Mouse (Mus musculus) kidney, embryonic 14.5 days (tissue): ENCODE measurements around the gene Prss21. TPM values are rescaled to one million over a fixed set of nuclear protein-coding genes. Genes with fewer than 3 reads are reported as not detected.

ENCODE experiments used
- ATAC-seq: fragments of 200-750 bp; cut with Nextera tagmentation; 2 replicates; pipeline ENCODE4 v1.8.0; 2017; ENCODE audit warnings: moderate number of reproducible peaks, mild to moderate bottlenecking, moderate TSS enrichment, moderate library complexity; ENCODE audit not compliant: low FRiP score, low TSS enrichment
- H3K27ac ChIP-seq: fragments of 300-500 bp; sonication (generic); 2 replicates; pipeline ENCODE4 v1.5.1; 2014; ENCODE audit warnings: low read depth, mild to moderate bottlenecking, low read length, moderate library complexity, mixed read lengths
- H3K27me3 ChIP-seq: fragments of 300-500 bp; sonication (generic); 2 replicates; pipeline ENCODE4 v1.6.1; 2014; ENCODE audit warnings: mild to moderate bottlenecking, low read length; ENCODE audit not compliant: control insufficient read depth, insufficient read depth
- H3K36me3 ChIP-seq: fragments of 300-500 bp; sonication (generic); 2 replicates; pipeline ENCODE4 v1.6.1; 2014; ENCODE audit warnings: low read length, mixed read lengths; ENCODE audit not compliant: control insufficient read depth, insufficient read depth
- H3K4me1 ChIP-seq: fragments of 300-500 bp; sonication (generic); 2 replicates; pipeline ENCODE4 v1.6.1; 2014; ENCODE audit warnings: low read length, mixed read lengths; ENCODE audit not compliant: control insufficient read depth, insufficient read depth
- H3K4me2 ChIP-seq: fragments of 300-500 bp; sonication (generic); replicated peaks from 2 replicates; pipeline ENCODE4 v1.6.1; 2014; ENCODE audit warnings: low read depth, mild to moderate bottlenecking, low read length
- H3K4me3 ChIP-seq: fragments of 300-500 bp; sonication (generic); 2 replicates; pipeline ENCODE4 v1.5.1; 2014; ENCODE audit warnings: mild to moderate bottlenecking, low read length
- H3K9ac ChIP-seq: fragments of 300-500 bp; sonication (generic); 2 replicates; pipeline ENCODE4 v1.6.1; 2014; ENCODE audit warnings: low read depth, mild to moderate bottlenecking, low read length, moderate library complexity
- H3K9me3 ChIP-seq: fragments of 300-500 bp; sonication (generic); 2 replicates; pipeline ENCODE4 v1.6.1; 2016; ENCODE audit warnings: low read length; ENCODE audit not compliant: control insufficient read depth
- WGBS: fragments of 180-500 bp; shearing (Covaris S2); extraction: QIAGEN DNeasy Blood & Tissue Kit; methylation state at CpG from one replicate; pipeline ENCODE4 v1.1.7; 2014; 5-methylcytosine and 5-hydroxymethylcytosine counted together
- polyA plus RNA-seq: library from polyadenylated mRNA; unstranded; fragments of >200 nt; fragmentation: Nextera tagmentation; extraction: Ambion mirVana; gene quantifications from 2 replicates; pipeline ENCODE4 v1.2.1, GENCODE M21; 2014

Prss21 gene
- polyA plus RNA-seq, 1 experiment from 2014 or later: not detected

DNA sequence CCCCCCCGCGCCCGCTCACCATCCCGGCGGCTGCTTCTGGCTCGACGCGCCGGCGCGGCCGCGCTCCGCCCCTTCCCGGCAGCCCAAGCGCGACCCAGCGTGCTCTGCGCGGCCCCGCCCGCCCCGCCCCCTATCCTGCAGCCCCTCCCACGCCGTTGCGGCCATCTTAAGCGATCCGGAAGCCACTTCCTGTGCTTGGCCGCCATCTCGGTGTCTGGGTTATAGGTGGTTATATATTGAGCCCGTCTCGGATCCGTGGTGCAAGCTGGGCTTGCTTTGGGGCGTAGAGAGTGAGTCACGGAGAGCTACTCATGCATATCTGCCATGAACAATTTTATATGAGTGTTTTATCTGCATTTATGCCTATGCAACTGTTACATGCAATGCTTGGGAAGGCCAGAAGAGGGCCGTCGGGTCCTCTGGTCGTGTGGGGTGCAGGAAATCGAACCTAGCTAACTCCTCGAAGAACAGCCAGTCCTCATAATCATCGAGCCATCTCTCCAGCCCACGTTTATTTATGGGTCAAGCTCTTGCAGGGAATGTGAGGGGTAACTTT, 38.7 kb upstream of the Prss21 start, which contains the start of gene Elob:
Elob (minus strand) TSS at position 73 of the 556 bp plus-strand sequence.
- Histone ChIP-seq H3K36me3 (peaks cover 33% of the 10 kb centered on the region), H3K9me3 (no peaks in the 10 kb centered on the region), H3K4me1 (peaks cover 15% of the 10 kb centered on the region; the same call in 1 of the 2 replicates), H3K27ac (peak within 1 kb of the TSS; percentile 92), H3K27me3 (no peaks in the 10 kb centered on the region), H3K4me2 (peak within 1 kb of the TSS; percentile 88), H3K4me3 (peak within 1 kb of the TSS; percentile 85), H3K9ac (peak within 1 kb of the TSS; percentile 85)
- WGBS: under 1% methylated on average over 28 of the region's 42 CpGs
- ATAC-seq: peak; percentile 94

DNA sequence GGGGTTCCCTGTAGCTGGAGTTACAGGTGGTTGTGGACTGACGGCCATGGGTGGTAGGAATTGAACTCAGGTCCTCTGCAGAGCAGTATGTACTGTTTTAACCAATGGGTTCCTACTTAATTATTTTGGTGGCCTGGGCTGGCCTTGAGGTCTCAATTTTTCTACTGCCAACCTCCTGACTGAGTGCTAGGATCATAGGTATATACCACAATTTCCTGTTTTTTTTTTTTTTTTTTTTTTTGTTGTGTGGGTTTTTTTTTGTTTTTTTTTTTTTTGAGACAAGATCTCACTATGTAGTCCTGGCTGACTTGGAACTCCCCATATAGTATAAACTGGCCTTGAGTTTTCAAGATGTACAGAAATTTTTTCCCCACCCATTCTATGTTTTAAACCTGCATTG, 36.7 kb upstream of the Prss21 start:
- Histone ChIP-seq H3K27ac (no peak overlapping the region), H3K9me3 (no peaks in the 10 kb centered on the region), H3K27me3 (no peaks in the 10 kb centered on the region), H3K4me3 (no peak overlapping the region), H3K4me2 (no peak overlapping the region), H3K36me3 (peaks cover 12% of the 10 kb centered on the region; the same call in 1 of the 2 replicates), H3K9ac (no peak overlapping the region), H3K4me1 (peaks cover 15% of the 10 kb centered on the region; the same call in 1 of the 2 replicates)
- ATAC-seq: no peak
- 88% methylated on average over 1 of the region's 1 CpGs for WGBS

GRCm38 (mm10) chr17:23836006-23836575, 31.8 kb upstream of the Prss21 start, which contains the start of gene Prss33:
Gene Prss33 (minus strand): TSS chr17:23836056.
- no peaks in the 10 kb centered on the region for H3K4me1 ChIP-seq
- H3K4me2 ChIP-seq: no peak within 1 kb of the TSS
- no peaks in the 10 kb centered on the region for H3K27me3 ChIP-seq
- H3K4me3 ChIP-seq: no peak within 1 kb of the TSS
- H3K36me3 ChIP-seq: no peaks in the 10 kb centered on the region
- no peaks in the 10 kb centered on the region for H3K9me3 ChIP-seq
- H3K9ac ChIP-seq: no peak within 1 kb of the TSS
- 74% methylated on average over 8 of the region's 8 CpGs for WGBS
- no peak within 1 kb of the TSS for H3K27ac ChIP-seq
- no peak for ATAC-seq

DNA sequence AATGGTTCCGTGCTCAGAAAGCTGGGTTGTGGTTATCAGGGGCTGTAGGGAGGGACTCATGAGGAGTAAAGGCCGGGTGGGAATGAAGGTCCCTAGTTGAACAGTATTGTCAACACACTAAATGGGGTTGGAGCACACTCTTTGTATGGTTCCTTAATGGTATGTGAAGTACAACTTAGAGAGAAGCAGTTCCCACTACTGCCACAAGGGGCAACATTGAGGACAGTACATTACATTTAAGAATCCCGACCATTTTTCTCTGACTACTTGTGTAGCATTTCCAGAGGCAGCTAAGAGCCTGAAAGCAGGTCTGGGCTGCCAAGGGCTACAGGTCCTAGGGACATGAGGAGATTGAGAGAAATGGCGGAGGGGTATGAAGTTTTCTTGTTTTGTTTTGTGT, 26.7 kb upstream of the Prss21 start:
- WGBS: 35% methylated on average over 4 of the region's 4 CpGs
- Histone ChIP-seq H3K36me3 (no peaks in the 10 kb centered on the region), H3K4me3 (no peak overlapping the region), H3K27me3 (no peaks in the 10 kb centered on the region), H3K4me1 (no peaks in the 10 kb centered on the region), H3K9me3 (no peaks in the 10 kb centered on the region), H3K9ac (no peak overlapping the region), H3K27ac (no peak overlapping the region), H3K4me2 (no peak overlapping the region)
- no peak for ATAC-seq

- no peaks in the 10 kb centered on the region for H3K4me1 ChIP-seq
- no peak overlapping the region for H3K27ac ChIP-seq
- peak overlapping the region; percentile 18; the same call in 1 of the 2 replicates for H3K4me3 ChIP-seq
- H3K36me3 ChIP-seq: no peaks in the 10 kb centered on the region
- H3K27me3 ChIP-seq: no peaks in the 10 kb centered on the region
- whole genome bisulfite sequencing: 49% methylated on average over 23 of the region's 23 CpGs
- 0 out of 2 replicates have a peak overlapping the region, but pooled peaks have one; percentile 1 for H3K9ac ChIP-seq
- peak overlapping the region; percentile 34 for H3K4me2 ChIP-seq
- ATAC-seq: peak; percentile 55
- H3K9me3 ChIP-seq: no peaks in the 10 kb centered on the region
Observed at GRCm38 (mm10) chr17:23843141-23843811, 24.6 kb upstream of the Prss21 start.

DNA sequence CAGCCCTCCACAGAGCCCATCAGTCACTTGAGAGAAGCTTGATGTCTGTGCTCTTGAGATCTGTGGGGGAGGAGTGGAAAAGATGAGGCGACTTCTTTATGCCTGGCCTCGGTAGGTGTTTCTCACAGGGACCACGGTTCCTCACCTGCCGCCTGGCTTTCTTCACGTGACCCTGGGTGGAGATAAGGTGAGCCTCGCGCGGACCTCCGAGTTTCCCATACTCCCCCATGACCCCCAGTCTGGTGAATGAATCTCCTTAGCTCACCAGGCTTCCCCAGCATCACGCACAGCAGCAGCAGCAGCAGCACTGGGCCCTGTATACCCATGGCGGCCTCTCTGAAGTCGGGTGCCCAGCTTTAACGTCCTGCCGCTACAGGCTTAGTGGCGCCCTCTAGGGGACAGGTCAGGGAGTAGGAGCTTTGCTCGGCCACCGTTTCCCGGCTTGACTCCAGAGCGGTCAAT, 24.0 kb upstream of the Prss21 start, which contains the start of the genes Prss32 and Prss41:
Prss32 (plus strand) TSS at position 44 of the 462 bp plus-strand sequence.
Prss41 (minus strand) TSS at position 361 of the 462 bp plus-strand sequence.
- peak within 1 kb of the TSS; percentile 34 for H3K4me2 ChIP-seq
- H3K27me3 ChIP-seq: no peaks in the 10 kb centered on the region
- H3K9me3 ChIP-seq: no peaks in the 10 kb centered on the region
- H3K9ac ChIP-seq: peak within 1 kb of the TSS; percentile 1; the same call in 1 of the 2 replicates
- peak; percentile 54 for ATAC-seq
- no peaks in the 10 kb centered on the region for H3K36me3 ChIP-seq
- WGBS: 16% methylated on average over 19 of the region's 19 CpGs
- H3K4me1 ChIP-seq: no peaks in the 10 kb centered on the region
- peak within 1 kb of the TSS; percentile 18 for H3K4me3 ChIP-seq
- no peak within 1 kb of the TSS for H3K27ac ChIP-seq

GRCm38 (mm10) chr17:23850028-23850427, 17.8 kb upstream of the Prss21 start:
- Histone ChIP-seq H3K9ac (no peak overlapping the region), H3K27ac (no peak overlapping the region), H3K27me3 (no peaks in the 10 kb centered on the region), H3K36me3 (no peaks in the 10 kb centered on the region), H3K4me3 (no peak overlapping the region), H3K4me1 (no peaks in the 10 kb centered on the region), H3K9me3 (0 out of 2 replicates have a peak, but pooled peaks cover 2% of the 10 kb centered on the region), H3K4me2 (no peak overlapping the region)
- WGBS: 70% methylated on average over 2 of the region's 2 CpGs
- no peak for ATAC-seq

- H3K4me2 ChIP-seq: no peak overlapping the region
- no peak for ATAC-seq
- H3K36me3 ChIP-seq: no peaks in the 10 kb centered on the region
- no peaks in the 10 kb centered on the region for H3K27me3 ChIP-seq
- H3K4me3 ChIP-seq: no peak overlapping the region
- 56% methylated on average over 18 of the region's 19 CpGs for WGBS
- H3K9ac ChIP-seq: no peak overlapping the region
- no peaks in the 10 kb centered on the region for H3K4me1 ChIP-seq
- no peak overlapping the region for H3K27ac ChIP-seq
- 0 out of 2 replicates have a peak, but pooled peaks cover 2% of the 10 kb centered on the region for H3K9me3 ChIP-seq
Observed at GRCm38 (mm10) chr17:23850853-23851749, 16.8 kb upstream of the Prss21 start.
